Mouse (Mus musculus): ENCODE measurements around the gene Cntnap2.
A peak's percentile ranks its signal among the peaks of the same experiment; 100 is the strongest.

The Cntnap2 gene

DNA sequence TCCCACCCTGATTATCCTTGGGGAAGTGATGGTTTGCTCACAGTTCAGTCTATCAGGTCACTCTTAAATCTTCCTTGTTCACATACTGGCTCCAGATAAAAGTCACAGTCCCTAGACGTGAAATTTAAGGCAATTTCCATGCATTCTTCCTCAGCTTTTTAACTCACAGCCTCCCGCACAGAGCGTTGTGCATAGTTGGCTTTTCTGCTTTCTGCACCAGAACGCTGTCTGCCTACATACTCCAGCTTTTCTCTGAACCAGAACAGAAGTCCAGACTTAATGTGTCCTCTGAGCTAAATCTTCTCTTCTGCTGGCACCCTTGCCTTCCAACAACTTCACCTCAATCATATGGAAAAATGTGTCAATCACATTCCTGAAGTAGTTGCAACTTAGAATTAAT, 1616.5 kb downstream of the Cntnap2 start:
- no peak for DNase-seq (ENCODE audit: low spot score in 2 of 2)

- DNase-seq (ENCODE audit: low spot score in 2 of 2) = no peak
These were observed 1637.0 kb downstream of the Cntnap2 start for GRCm38 (mm10) chr6:46696187-46696586.

DNA sequence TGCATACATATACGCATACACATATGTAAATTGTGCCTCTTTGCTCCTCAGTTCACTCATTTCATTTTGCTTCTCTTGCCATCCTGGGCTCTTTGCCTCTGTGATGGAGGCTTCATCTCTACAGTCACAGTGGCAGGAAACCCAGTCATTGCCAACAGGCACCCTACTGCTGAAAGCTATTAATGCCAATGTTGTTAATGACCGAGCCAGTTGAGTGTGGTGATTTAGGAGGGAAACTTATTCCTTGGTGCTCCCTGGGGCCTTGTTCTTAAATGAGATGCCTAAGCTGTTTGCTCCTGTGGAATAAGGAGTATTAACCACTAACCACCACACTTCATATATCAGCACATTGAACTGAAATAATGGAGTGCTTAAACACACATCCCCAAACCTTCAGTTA, 1640.2 kb downstream of the Cntnap2 start:
- DNase-seq (ENCODE audit: low spot score in 2 of 2) = no peak

DNA sequence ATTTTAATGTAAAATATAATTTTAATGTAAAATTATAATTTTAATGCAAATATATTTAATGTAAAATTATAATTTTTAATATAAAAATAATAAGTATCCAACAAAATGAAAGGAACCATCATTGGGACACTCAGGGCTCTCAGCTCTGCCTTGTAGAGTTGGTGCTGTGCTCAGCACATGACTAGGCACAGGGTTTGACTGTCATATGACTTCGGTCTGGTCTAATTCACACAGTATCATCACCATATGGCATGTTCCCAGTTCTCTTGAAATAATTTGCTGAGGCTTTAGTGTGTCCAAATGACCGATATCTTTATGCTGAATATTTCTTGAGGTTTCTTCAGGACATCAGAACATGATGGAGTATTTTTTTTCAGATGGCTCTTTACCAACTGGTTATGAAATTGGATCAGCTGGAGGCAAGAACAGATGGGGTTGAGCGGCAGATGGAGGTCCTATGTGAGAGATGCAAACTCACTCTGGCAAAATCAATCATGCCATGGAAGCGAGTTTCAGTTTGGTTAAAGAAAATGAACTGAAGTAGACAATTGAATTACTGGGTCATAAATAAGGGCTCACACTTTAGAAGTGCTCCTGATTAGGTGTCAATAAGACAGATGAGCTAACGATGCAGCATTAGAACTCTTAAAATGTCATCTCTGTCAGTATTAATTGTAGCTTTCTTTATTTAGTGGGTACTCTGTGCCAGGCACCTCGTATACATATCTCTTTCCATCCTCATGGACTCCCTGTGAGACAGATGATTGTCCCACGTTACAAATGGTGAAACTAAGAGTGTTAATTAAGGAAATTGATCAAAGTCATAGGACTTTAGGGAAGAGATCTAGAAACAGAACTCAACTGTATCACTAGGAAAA, 1645.4 kb downstream of the Cntnap2 start:
- no peak for DNase-seq (ENCODE audit: low spot score in 2 of 2)

- DNase-seq (ENCODE audit: low spot score in 2 of 2) = no peak
These were observed 1646.8 kb downstream of the Cntnap2 start for GRCm38 (mm10) chr6:46705926-46706325.

DNA sequence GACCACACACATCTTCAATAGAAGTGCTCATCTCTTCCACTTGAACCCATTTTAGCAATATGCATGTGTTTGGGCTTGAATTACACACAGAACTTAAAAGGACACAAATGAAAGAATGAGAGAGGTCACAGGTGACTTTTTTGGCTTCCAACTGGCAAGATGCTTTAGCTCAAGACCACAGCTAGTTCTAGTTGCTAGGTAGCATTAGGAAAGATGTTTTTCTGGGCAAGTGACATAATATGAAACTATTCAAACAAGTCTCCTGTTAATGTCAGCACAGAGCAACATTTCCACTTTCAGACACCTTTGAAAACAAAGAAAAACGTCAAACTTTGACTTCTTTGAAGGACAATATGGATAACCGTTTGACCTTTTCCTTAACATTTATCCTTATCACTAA, 1657.4 kb downstream of the Cntnap2 start:
- DNase-seq (ENCODE audit: low spot score in 2 of 2) = no peak

GRCm38 (mm10) chr6:46733794-46734193, 1674.6 kb downstream of the Cntnap2 start:
- DNase-seq (ENCODE audit: low spot score in 2 of 2) = no peak

DNA sequence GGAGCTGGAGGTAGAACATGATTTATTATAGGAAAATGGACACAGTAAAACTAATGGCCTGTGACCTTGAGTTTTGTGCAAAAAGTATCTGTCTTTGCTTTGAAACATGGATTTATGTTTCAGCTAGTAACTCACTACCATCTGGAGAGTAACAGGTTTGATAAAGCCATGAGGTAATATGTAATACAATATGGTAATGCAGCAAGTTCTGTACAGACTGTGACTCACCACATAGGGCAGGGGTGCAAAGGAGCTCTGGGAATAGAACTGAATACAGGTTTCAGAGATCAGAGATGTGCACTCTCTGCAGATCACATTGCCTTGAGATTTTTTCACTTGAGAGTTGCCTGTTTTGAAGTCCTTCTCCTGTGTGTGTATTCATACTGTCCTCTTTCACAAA, 1689.3 kb downstream of the Cntnap2 start:
- DNase-seq (ENCODE audit: low spot score in 2 of 2) = no peak

- no peak for DNase-seq (ENCODE audit: low spot score in 2 of 2)
These were observed 1704.3 kb downstream of the Cntnap2 start for GRCm38 (mm10) chr6:46763481-46763880.

GRCm38 (mm10) chr6:46774529-46774928, 1715.4 kb downstream of the Cntnap2 start:
- no peak for DNase-seq (ENCODE audit: low spot score in 2 of 2)

GRCm38 (mm10) chr6:46802264-46803110, 1743.3 kb downstream of the Cntnap2 start:
- DNase-seq (ENCODE audit: low spot score in 2 of 2) = no peak

DNA sequence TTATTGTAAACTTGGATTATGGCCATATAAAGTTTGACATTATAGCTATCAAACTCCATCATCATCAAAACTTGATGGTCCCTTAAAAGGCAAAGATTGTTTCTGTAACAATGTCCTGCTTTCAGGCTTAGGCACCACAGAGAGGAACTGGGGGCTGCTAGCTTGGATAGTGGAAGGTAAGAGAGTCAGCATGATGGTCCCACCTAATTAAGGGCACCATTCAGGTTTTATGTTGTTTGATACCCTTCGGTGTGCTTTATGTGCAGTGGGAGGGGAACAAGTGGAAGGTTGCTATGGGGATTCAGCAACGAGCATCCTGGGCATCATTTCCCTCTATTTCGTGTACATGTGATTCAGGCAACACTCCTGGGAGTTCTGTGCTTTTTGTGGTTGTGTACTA, 1797.5 kb downstream of the Cntnap2 start:
- DNase-seq (ENCODE audit: low spot score in 2 of 2) = no peak

GRCm38 (mm10) chr6:46861076-46861475, 1801.9 kb downstream of the Cntnap2 start:
- DNase-seq (ENCODE audit: low spot score in 2 of 2) = no peak

DNA sequence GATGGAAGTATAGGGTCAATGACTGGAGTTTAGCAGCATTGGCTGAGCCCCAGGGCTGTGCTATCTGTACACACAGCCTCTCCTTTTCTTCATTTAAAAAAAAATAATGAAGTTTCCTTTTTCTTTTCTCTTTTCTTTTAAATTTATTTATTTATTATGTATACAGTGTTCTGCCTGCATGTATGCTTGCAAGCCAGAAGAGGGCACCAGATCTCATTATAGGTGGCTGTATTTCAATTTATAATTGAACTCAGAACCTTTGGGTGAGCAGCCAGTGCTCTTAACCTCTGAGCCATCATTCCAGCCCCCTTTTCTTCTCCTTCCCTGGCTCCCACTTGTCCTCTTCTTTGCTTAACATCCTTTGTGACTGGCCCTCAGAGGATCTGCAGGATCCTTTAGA, 1807.2 kb downstream of the Cntnap2 start:
- DNase-seq (ENCODE audit: low spot score in 2 of 2) = no peak

DNA sequence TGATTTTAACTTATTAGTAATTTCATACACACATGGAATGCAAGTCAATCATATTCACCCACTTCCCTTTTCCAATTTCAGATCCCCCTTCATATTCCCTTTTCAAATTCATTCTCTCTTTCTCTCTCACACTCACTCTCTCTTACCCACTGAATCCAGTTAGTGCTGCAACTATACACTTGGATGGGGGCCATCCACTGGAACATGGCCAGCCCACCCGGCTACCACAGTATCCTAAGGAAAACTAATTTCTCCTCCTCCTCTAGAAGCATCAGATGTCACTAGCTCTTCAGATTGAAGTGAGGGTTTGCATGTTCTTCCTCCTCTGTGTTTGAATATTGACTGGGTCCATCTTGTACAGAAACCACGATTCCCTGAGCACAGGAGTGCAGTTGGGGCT, 1827.1 kb downstream of the Cntnap2 start:
- no peak for DNase-seq (ENCODE audit: low spot score in 2 of 2)

GRCm38 (mm10) chr6:46909167-46909566, 1850.0 kb downstream of the Cntnap2 start:
- no peak for DNase-seq (ENCODE audit: low spot score in 2 of 2)

DNA sequence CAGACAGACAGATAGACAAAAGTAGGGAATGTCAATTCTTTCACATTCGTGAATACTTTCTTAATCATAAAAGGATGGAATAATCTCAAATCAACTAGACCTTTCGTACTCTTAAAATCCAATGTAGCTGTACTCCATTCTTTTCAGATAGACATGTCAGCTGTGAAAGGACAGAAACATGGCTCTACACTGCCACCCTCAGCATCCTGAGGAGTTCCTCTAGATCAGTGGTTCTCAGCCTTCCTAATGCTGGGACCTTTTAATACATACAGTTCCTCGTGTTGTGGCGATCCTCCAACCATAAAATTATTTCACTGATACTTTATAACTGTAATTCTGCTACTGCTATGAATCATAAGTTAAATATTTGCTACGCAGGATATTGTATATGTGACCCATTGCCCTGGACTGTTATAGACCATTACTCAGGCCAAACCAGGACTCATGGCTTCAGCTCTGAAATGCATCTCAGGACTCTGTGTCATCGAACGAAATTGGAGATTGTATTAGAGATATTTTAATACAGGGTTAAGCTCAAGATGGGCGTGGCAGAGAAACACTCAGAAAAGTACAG, 1859.6 kb downstream of the Cntnap2 start:
- no peak for DNase-seq (ENCODE audit: low spot score in 2 of 2)

DNA sequence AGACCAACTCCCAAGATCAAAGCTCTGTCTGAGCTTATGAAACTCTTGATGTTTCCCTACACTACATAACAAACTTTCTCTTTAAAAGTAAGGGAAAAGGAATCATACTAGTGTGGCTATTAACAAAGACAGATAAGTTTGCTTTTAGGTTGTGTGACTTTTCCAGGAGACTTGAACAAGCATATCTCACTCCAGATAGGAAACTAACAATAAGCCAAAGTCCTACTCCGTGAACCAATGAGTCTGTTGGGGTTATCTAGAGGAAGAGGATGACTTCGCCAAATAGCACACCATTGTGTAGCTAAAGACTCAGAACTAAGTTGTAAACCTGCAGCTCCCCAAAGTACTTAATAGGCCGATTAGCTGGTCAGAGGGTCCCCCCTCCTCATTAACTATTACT, 1860.8 kb downstream of the Cntnap2 start:
- DNase-seq (ENCODE audit: low spot score in 2 of 2) = no peak

- no peak for DNase-seq (ENCODE audit: low spot score in 2 of 2)
These were observed 1865.6 kb downstream of the Cntnap2 start for GRCm38 (mm10) chr6:46924709-46925108.

DNA sequence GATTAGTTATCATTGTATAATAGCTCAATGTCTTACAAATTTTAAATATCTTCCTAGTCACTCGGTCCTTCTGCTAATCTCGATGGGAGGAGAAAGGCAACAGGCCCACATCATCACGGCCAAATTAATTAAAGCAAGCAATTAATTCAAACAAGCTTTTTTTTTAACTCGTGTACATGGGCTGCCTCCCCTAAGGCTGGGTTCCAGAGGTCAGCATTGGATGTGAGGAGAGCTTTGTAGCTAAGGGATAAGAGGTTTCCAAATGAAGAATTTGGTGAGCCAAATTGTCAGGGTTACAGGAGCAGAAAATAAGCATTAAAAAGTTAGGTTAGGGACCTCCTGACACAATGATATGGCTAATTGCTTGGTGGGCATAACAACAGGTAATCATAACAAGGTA, 1886.5 kb downstream of the Cntnap2 start:
- no peak for DNase-seq (ENCODE audit: low spot score in 2 of 2)

GRCm38 (mm10) chr6:46961022-46961686, 1902.0 kb downstream of the Cntnap2 start:
- DNase-seq (ENCODE audit: low spot score in 2 of 2) = peak; percentile 1 to 11

GRCm38 (mm10) chr6:46963261-46963660, 1904.1 kb downstream of the Cntnap2 start:
- DNase-seq (ENCODE audit: low spot score in 2 of 2) = no peak

All from heart, adult 9 months (tissue).